Mouse (Mus musculus): Measurements from ENCODE around the gene Rnf208.

Gene Rnf208

DNA sequence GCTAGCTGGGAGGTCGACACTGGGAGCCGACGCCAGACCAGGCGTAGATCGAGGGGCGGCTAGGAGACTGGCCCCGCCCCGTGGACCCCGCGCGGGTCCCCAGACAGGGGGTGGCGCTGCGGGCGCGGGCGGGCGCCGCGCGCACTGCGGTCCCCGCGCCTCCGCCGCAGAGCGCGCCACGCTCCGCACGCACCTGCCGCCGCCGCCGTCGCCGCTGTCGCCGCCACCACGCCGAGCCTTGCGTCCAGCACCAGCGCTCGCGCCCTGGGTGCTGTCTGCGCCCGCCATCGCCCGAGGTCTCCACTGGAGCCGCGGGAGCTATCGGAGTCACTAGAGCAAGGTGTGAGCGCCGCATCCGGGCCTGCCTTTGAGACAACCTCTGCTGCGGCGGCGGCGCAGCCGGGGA lies at the start of gene Rnf208, which contains the start of gene Cysrt1:
Gene Rnf208 (plus strand): TSS at position 155 of the 406 bp plus-strand sequence.
Gene Cysrt1 (minus strand): TSS at position 352 of the 406 bp plus-strand sequence.
- DNase-seq: peak; percentile 60 to 61

GRCm38 (mm10) chr2:25193330-25193770 lies 48.7 kb upstream of the Rnf208 start:
- DNase-seq: peak; percentile 87 to 89

DNA sequence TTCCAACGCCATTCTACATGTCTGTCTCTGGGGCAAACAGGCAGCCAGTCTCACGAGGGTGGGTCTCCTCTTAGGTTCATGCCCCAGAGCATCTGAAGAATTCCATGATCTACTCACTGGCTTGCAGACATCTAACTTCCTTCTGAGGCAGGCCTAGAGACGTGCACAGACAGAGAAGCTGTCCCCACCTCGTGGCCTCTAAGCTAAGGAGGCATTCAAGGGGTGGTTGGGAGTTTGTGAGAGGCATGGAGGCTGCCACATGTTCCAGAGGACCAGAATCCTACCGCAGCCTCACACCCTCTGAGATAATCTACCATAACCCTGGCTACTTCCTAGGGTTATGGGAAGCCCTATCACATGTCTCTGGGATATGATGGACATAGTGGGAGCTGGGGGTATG lies 48.0 kb upstream of the Rnf208 start:
- no peak for DNase-seq

GRCm38 (mm10) chr2:25194486-25195171 lies 47.4 kb upstream of the Rnf208 start:
- peak in 1 of 2 experiments; percentile 2 for DNase-seq

DNA sequence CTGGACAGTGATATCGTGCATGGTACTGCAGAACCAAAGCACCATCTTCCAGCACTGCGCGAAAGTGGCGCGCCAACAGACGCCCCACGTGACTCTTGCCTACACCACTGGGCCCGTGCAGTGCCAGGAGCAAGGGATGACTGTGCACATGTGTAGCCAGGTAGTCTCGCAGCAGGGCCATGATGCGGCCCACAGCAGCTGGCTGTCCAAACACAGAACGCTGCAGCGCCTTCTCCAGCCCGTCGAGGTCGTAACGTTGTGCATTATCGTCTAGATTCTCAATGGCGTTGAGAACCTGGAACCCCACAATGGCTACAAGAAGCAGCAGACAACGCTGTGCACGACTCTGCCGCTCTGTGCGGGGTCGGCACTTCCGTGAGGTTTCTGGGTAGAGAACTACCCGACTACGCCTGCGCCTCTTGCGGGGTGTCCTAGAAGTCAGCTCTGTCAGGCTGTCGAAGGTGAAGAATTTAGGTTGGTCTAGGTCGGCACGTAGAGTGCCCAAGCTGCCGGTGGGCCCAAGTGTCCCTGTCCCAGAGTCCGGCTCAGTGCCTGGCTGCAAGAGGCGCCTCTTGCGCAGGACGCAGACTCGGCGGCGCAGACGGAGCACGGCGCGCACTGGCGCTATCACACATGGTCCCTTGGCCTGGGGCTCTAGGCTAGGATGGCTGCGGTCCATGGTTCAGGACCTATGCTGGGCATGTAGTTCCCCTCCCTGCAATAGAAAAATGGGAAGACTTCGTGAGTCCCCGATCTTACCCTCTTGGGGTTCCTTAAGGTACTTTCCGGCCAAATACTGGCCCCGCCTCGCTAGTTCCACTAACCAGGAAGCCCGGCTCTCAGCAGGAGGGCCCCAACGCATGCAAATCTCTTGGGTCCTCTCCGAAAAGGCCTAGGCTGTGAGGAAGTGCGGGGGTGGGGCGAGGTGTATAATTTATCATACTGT lies 46.6 kb upstream of the Rnf208 start:
- peak in 1 of 2 experiments; percentile 9 for DNase-seq

DNA sequence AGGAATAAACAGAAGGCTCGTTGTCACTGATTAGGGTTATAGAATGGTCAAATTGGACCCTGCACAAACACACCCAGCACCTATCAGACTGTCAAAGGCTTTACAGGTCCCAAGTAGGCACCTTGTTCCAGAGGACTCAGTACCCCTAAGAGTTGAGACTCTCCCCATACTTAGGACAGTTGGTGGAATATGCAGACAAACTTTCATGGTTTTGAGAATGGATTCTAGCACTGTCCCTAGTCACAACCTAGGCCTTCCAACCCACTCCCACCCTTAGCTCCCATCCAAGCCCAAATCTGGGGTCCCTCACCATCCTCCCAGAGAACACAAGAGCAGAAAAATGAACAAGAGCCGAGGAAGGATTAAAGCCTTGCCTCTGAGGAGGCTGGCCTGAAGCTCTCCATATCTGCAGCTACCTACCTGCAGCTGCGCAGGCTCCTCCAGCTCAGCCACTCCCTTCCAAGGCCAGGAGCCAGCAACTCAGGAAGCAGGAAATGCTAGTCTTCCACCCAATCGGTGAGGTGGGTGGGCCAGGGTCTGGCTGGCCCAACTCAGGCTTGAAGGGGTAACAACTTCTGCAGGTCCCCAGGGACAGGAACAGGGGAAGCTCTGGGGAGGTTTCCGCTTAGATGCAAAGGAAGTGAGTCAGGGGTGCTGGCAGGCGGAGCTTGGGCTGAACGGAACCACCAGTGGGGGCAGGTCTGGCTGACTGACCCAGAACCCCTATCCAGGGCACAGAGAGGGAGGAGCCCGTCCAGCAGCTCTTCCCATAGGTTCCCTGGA lies 45.7 kb upstream of the Rnf208 start, which contains the start of gene Tor4a:
Gene Tor4a (minus strand): TSS at position 715 of the 783 bp plus-strand sequence.
- DNase-seq: peak in 1 of 2 experiments; percentile 6

DNA sequence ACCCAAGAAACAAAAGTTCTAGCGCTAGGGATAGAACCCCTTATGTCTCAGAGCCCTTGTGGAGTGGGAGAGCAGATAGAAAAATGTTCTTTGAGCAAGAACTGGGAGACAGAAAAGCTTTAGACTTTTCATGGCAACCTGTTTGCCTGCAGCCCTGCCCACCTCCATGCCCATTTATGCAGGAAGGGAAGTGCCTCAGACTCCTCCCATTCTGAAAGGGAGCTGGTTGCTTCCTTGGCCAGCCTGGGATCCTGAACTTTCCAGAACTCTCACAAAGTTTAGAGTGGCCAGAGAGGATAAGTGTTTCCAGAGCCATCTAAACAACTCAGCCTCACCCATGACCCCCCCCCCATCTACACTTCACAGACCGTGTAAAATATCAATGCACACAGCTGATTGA lies 44.9 kb upstream of the Rnf208 start:
- DNase-seq: no peak

DNA sequence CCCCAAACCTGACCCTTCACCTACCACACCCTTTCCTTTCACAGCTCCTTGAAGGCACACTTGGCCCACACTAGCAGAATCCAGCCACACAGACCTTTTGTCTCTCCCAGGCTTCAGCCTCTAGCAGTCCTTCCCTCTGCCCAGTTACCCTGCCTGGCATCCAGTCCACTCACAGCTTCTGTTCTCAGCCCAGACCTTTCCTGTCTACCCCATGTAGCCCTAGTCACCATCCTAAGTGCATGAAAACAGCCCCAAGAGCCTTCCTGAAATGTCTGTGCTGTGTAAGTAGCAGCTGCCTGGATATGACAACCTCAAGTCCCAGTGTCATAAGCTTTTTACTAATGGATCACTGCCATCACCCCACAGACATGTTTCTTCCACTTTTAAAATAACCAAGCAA lies 44.1 kb upstream of the Rnf208 start:
- no peak for DNase-seq

DNA sequence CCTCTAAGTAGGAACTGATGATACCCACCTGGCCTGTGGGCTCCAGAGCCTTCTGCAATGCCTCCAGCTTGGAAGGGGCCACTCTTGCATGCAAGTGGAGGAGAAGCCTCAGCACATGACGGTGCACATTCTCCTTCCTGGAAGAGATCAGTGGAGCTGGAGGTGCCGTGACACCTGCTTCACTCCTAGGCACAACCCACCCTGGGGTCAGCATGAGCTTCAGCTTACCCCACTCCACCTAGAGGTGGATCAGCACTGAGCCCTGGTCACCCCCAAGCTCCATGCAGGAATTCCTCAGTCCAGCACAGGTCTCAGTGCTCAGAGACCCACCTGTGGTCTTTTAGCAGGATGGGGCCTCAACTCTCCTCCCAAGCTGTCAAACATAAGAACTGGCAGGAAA lies 41.4 kb upstream of the Rnf208 start:
- no peak for DNase-seq

DNA sequence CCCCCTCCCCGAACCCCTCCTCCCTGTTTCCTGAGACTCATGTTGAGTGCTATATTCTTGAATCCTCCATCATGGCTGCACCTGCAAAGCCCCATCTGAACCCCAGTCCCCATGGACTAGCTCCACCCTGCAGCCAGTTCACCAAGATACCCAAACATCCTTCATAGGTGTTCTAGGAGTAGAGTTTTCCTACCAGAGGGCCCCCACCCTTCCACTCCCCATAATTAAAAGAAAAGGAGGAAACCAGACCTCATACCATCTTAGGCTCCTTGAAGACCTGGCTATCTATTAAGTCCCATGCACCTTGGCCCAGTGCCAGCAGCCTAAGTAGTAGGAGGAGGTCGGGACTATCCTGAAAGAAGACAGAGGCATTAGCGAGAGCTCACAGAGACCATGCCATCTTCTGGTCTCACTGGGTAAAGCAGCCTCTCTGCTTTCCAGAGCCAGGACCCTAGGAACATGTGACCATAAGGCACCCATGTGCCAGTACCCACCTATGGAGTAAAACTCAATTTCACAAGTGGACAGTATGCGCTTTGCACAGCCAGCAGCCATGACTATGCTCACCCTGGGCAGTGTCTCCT lies 38.3 kb upstream of the Rnf208 start:
- DNase-seq: no peak

DNA sequence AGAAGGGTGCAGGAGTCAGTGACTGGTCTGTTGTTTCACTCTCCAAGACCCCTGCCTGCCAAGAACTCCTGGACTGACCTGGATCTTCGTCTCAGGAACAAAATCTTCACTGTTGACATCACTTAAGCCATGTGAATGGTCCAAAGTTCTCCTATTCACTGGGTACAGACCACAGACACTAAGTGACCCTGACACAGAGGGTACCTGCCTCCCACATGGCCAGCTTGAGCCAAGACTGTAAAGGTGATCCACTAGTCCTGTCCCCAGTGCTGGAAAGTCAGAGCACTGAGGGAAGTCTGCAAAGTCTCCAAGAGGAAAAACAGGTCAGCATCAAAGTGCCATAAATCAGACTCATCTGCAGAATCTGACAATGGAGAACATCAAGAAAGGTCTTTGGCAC lies 34.5 kb upstream of the Rnf208 start:
- no peak for DNase-seq

DNA sequence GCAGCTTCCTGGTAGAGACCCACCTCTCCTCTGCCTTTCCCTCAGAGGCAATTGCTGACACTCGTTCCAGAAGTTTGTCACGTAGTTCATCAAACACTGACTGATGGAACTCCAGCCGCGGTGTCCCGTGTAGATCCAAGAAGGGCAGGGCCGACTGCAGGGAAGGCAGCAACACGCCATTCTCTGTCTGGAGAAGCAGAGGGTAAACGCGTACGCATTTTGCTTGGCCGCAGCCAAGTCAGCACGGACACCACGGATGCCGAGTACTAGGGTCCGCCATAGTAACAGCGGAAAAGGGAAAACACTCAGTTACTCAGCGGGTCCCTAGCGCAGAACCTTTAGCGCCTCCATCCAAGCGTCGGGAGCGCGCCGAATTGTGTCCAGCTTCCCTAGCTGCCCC lies 31.4 kb upstream of the Rnf208 start:
- DNase-seq: peak in 1 of 2 experiments; percentile 29

DNA sequence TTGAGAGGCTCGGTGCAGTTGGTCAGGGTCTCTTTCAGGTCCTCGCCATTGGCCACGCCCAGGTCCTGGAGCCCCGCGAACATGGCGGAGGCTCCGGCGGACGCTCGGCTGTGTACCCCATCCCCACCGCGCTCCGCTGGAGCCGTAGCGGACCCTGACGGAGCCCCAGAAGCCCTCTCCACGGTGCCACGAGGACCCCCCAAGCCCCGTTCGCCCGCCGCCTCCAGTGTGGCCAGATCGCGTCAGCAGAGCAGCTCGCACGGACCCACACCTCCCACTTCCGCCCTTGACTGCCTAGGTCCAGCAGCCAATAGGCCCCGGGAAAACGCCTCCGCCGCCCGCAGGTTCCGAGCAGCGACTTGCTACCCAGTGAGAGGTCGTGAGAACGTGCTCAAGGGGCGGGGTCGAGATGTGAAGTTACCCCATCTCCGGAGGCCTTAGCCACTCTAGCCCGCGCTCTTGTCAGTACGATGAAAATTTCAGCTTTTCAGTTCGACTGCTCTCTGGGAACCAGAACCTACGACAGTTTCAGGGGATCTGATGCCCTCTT lies 30.9 kb upstream of the Rnf208 start, which contains the start of gene Nelfb:
Gene Nelfb (minus strand): TSS at position 369 of the 550 bp plus-strand sequence.
- DNase-seq: peak; percentile 87 to 89

GRCm38 (mm10) chr2:25213266-25213865 lies 28.7 kb upstream of the Rnf208 start:
- no peak for DNase-seq

DNA sequence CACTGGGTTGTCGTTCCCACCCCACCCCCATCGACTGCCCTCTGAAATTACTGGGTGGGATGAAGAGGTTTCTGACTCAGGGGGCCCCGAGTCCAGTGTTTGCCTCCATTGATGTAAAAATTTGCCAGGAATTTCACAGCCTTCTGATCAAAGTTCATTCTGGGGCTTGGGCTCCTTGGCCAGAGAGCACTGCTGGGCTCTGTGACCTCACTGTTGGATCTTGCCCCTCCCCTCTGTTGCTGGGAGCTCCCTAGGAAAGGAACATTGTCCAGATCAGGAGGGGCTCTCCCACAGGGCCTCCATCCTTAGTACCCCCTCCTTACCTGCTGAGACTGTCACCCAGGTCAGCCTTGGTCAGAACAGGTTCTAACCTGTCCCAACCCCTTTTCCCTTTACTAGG lies 27.6 kb upstream of the Rnf208 start, which contains the start of gene Stpg3:
Gene Stpg3 (minus strand): TSS at position 194 of the 400 bp plus-strand sequence.
- no peak for DNase-seq

- DNase-seq: no peak
Measured at GRCm38 (mm10) chr2:25217666-25218065, 24.4 kb upstream of the Rnf208 start.

- no peak for DNase-seq
Measured at GRCm38 (mm10) chr2:25218445-25218844, 23.6 kb upstream of the Rnf208 start, which contains the start of gene Fam166a. Gene Fam166a, plus strand, starts transcription at chr2:25218745.

DNA sequence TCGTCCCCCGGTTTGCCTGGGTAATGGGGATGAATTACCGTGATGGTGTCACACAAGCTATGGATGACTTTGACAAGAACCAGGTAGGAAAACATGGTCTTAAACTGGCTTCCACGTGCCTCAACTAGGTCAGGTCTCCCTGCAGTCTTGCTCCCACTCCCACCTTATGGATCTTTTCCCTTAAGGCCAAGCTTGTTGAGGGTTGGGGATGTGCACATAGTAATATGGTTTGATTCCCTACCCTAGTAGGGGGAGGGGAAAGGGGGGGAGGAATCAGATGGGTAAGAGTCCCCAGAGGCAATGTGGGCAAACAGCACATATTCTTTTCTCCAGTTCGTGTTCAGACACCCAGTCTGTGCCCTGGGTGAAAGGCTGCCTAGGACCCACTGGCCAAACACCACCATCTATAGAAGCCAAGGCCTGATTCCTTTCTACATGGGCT lies 20.7 kb upstream of the Rnf208 start:
- no peak for DNase-seq

DNA sequence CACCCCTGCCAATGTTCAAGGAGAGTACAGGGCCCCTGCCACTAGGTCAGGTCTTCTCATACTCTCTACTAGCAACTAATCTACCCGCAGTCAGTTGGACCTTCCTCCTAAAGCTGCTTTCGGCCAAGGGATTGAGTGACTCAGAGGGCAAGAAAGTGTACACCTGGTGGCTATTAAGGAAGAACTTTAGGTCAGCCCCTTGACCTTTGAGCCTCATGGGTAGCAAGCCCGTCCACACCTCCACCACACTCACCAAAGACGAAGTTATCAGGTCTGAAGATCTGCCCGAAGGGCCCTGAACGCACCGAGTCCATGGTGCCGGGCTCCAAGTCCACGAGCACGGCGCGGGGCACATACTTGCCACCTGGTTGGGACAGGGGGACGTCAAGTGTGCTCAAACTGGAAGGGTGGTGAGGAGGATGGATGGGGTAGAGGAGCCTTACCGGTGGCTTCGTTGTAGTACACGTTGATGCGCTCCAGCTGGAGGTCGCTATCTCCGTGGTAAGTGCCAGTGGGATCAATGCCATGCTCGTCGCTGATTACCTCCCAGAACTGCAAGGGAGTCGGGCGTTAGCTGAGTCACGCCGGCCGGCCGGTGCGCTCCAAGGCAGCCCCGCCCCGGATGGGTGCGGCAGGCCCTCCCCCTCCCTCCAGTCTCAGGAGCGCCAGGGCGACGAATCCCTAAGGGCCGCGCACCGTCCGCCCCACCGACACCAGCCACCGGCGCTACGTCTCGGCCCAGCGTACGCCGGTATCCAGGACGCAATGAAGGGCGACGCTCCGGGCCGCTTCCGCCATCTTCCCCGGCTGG lies 18.2 kb upstream of the Rnf208 start:
- DNase-seq: peak in 1 of 2 experiments; percentile 72

DNA sequence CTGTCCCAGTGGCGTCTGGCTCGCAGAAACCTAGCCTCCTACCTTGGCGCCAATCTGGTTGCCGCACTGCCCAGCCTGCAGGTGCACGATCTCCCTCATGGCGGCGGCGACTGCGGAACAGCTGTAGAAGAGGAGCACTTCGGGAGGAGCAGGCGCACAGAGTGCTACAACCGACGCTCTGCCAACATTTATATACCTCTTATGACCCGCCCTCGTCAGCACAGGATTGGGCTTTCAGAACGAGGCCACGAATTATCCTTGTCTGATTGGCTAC lies 17.6 kb upstream of the Rnf208 start, which contains the start of gene Tubb4b:
Gene Tubb4b (minus strand): TSS at position 211 of the 274 bp plus-strand sequence.
- DNase-seq: no peak

Data from cerebellum, postnatal 36 days (tissue).